Mouse (Mus musculus) forebrain, embryonic 13.5 days (tissue): ENCODE results near the gene Arpc5. TPM values are rescaled to one million over a fixed set of nuclear protein-coding genes. Genes with fewer than 3 reads are reported as not detected.
A peak's percentile ranks its signal among the peaks of the same experiment; 100 is the strongest.

Experiments
- ATAC-seq: fragments of 200-750 bp; cut with Nextera tagmentation; 2 replicates; pipeline ENCODE4 v1.8.0; 2017
- H3K27ac ChIP-seq: fragments of 300-500 bp; sonication (generic); 2 replicates; pipeline ENCODE4 v1.5.1; 2015; ENCODE audit warnings: inconsistent platforms, mild to moderate bottlenecking, moderate library complexity
- H3K27me3 ChIP-seq: fragments of 300-500 bp; sonication (generic); 2 replicates; pipeline ENCODE4 v1.6.1; 2015; ENCODE audit warnings: mild to moderate bottlenecking, inconsistent platforms
- H3K36me3 ChIP-seq: fragments of 300-500 bp; sonication (generic); 2 replicates; pipeline ENCODE4 v1.6.1; 2015; ENCODE audit warnings: mild to moderate bottlenecking, inconsistent platforms; ENCODE audit not compliant: poor library complexity, severe bottlenecking
- H3K4me1 ChIP-seq: fragments of 300-500 bp; sonication (generic); 2 replicates; pipeline ENCODE4 v1.6.1; 2015; ENCODE audit warnings: inconsistent platforms
- H3K4me2 ChIP-seq: fragments of 300-500 bp; sonication (generic); 2 replicates; pipeline ENCODE4 v1.6.1; 2015; ENCODE audit warnings: inconsistent platforms, mild to moderate bottlenecking, moderate library complexity
- H3K4me3 ChIP-seq: fragments of 300-500 bp; sonication (generic); 2 replicates; pipeline ENCODE4 v1.5.1; 2015; ENCODE audit warnings: mild to moderate bottlenecking, inconsistent platforms
- H3K9ac ChIP-seq: fragments of 300-500 bp; sonication (generic); 2 replicates; pipeline ENCODE4 v1.6.1; 2015; ENCODE audit warnings: mild to moderate bottlenecking, inconsistent platforms
- H3K9me3 ChIP-seq: fragments of 300-500 bp; sonication (generic); replicated peaks from 2 replicates; pipeline ENCODE4 v1.6.1; 2016; ENCODE audit warnings: inconsistent platforms
- WGBS: fragments of 180-500 bp; shearing (Covaris S2); methylation state at CpG from one replicate; pipeline ENCODE4 v1.1.7; 2015; 5-methylcytosine and 5-hydroxymethylcytosine counted together
- polyA plus RNA-seq: library from polyadenylated mRNA; unstranded; fragments of >200 nt; fragmentation: Nextera tagmentation; extraction: Ambion mirVana; gene quantifications from 2 replicates; pipeline ENCODE4 v1.2.1, GENCODE M21; 2015

Gene Arpc5
- polyA plus RNA-seq = 299 and 312 TPM in 2 replicates

GRCm38 (mm10) chr1:152766032-152766772 is at the start of gene Arpc5, which contains the start of gene Rgl1:
Gene Arpc5 (plus strand): TSS chr1:152766542.
Gene Rgl1 (minus strand): TSS chr1:152766351.
- Histone ChIP-seq H3K4me2 (peak within 1 kb of the TSS; percentile 80), H3K27ac (peak within 1 kb of the TSS; percentile 79), H3K9me3 (no peaks in the 10 kb centered on the region), H3K36me3 (peaks cover 18% of the 10 kb centered on the region), H3K9ac (peak within 1 kb of the TSS; percentile 95), H3K4me1 (peaks cover 21% of the 10 kb centered on the region), H3K27me3 (no peaks in the 10 kb centered on the region), H3K4me3 (peak within 1 kb of the TSS; percentile 92)
- WGBS = under 1% methylated on average over 69 of the region's 86 CpGs
- peak; percentile 97 for ATAC-seq

DNA sequence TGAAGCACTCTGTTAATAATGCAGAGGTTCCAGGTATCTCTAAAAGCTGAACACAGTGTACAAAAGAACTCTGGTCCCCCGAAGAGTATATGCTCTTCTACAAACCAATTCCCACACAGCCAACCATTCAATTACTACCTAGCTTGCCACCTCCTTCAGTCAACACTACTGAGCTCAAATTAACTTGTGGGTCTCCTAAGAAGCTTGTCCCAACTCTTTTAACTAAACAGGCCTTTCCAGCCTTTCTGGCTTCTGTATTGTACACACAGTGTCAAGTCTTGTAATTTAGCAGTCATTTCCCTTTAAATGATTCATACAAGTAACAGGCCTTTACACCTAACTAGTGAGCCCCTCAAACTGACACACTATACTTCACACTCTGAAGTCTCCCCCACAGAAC is 49.0 kb upstream of the Arpc5 start:
- 91% methylated on average over 1 of the region's 1 CpGs for WGBS
- no peaks in the 10 kb centered on the region for H3K36me3 ChIP-seq

DNA sequence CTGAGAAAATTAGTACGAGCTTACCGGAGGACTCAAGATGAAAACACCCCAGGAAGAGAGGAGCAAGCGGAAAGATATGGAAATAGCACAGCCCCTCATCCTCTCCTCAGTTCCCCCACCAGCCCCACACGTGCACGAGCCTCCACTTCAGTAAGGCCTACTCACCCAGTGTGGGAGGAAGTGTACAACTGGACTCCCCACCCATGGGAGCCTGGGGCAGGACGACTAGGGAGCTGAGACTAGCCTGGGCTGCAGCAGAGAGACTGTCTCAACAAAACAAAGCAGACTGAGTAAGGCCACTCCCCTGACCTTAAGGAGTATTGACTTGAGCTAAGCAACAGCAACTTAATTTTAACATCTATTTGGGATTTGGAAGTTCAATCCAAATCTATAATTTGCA is 48.1 kb upstream of the Arpc5 start:
- H3K4me2 ChIP-seq = no peak overlapping the region
- no peaks in the 10 kb centered on the region for H3K9me3 ChIP-seq
- H3K27me3 ChIP-seq = no peaks in the 10 kb centered on the region
- H3K36me3 ChIP-seq = no peaks in the 10 kb centered on the region
- H3K9ac ChIP-seq = no peak overlapping the region
- peaks cover 11% of the 10 kb centered on the region for H3K4me1 ChIP-seq
- WGBS = 68% methylated on average over 6 of the region's 6 CpGs
- ATAC-seq = no peak
- H3K27ac ChIP-seq = no peak overlapping the region
- H3K4me3 ChIP-seq = no peak overlapping the region

More for the DNA sequence above, 49.0 kb upstream of the Arpc5 start:
- Histone ChIP-seq H3K4me2 (no peak overlapping the region), H3K27ac (no peak overlapping the region), H3K9ac (no peak overlapping the region), H3K4me1 (peaks cover 11% of the 10 kb centered on the region), H3K4me3 (no peak overlapping the region), H3K27me3 (no peaks in the 10 kb centered on the region), H3K9me3 (no peaks in the 10 kb centered on the region)
- no peak for ATAC-seq

DNA sequence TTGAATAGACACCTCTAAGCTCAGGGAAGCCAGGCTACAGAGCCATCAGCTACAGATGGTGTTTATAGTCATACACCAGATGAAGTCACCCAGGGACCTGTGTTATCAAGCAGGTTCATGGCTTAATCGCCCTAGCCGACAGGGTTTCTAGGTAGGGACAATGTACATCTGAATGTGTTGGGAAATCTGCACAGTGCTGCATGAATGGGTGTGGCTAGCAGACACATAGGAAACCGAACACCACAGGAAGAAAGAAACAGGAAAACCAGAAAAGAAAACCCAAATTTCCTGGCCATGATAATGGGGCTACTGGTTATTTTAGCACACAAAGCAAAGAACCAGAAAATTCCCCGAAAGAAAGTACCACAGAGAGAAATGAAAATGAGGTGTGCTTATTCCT is 45.4 kb upstream of the Arpc5 start:
- no peaks in the 10 kb centered on the region for H3K36me3 ChIP-seq
- no peak for ATAC-seq
- H3K27me3 ChIP-seq = no peaks in the 10 kb centered on the region
- 85% methylated on average over 4 of the region's 4 CpGs for WGBS
- no peak overlapping the region for H3K27ac ChIP-seq
- no peaks in the 10 kb centered on the region for H3K4me1 ChIP-seq
- no peak overlapping the region for H3K4me3 ChIP-seq
- H3K4me2 ChIP-seq = no peak overlapping the region
- no peaks in the 10 kb centered on the region for H3K9me3 ChIP-seq
- no peak overlapping the region for H3K9ac ChIP-seq

- Histone ChIP-seq H3K4me3 (no peak overlapping the region), H3K9me3 (no peaks in the 10 kb centered on the region), H3K36me3 (no peaks in the 10 kb centered on the region), H3K27me3 (no peaks in the 10 kb centered on the region), H3K4me1 (no peaks in the 10 kb centered on the region), H3K27ac (no peak overlapping the region), H3K9ac (no peak overlapping the region), H3K4me2 (no peak overlapping the region)
- WGBS = 86% methylated on average over 11 of the region's 11 CpGs
- no peak for ATAC-seq
Observed at GRCm38 (mm10) chr1:152721535-152722198, 44.7 kb upstream of the Arpc5 start.

GRCm38 (mm10) chr1:152724286-152724685 is 42.1 kb upstream of the Arpc5 start:
- Histone ChIP-seq H3K9me3 (no peaks in the 10 kb centered on the region), H3K4me1 (no peaks in the 10 kb centered on the region), H3K36me3 (no peaks in the 10 kb centered on the region), H3K4me2 (no peak overlapping the region), H3K27me3 (no peaks in the 10 kb centered on the region), H3K27ac (no peak overlapping the region), H3K4me3 (no peak overlapping the region), H3K9ac (no peak overlapping the region)
- no peak for ATAC-seq

GRCm38 (mm10) chr1:152726095-152726494 is 40.2 kb upstream of the Arpc5 start:
- no peak for ATAC-seq
- H3K4me3 ChIP-seq = no peak overlapping the region
- no peak overlapping the region for H3K27ac ChIP-seq
- H3K9ac ChIP-seq = no peak overlapping the region
- no peak overlapping the region for H3K4me2 ChIP-seq
- 85% methylated on average over 3 of the region's 3 CpGs for WGBS
- no peaks in the 10 kb centered on the region for H3K27me3 ChIP-seq
- H3K4me1 ChIP-seq = no peaks in the 10 kb centered on the region
- H3K36me3 ChIP-seq = no peaks in the 10 kb centered on the region
- no peaks in the 10 kb centered on the region for H3K9me3 ChIP-seq

GRCm38 (mm10) chr1:152727604-152728236 is 38.6 kb upstream of the Arpc5 start:
- no peaks in the 10 kb centered on the region for H3K36me3 ChIP-seq
- no peak overlapping the region for H3K27ac ChIP-seq
- H3K4me1 ChIP-seq = no peaks in the 10 kb centered on the region
- H3K4me2 ChIP-seq = no peak overlapping the region
- H3K4me3 ChIP-seq = no peak overlapping the region
- no peak for ATAC-seq
- no peak overlapping the region for H3K9ac ChIP-seq
- H3K9me3 ChIP-seq = no peaks in the 10 kb centered on the region
- 75% methylated on average over 4 of the region's 5 CpGs for WGBS
- no peaks in the 10 kb centered on the region for H3K27me3 ChIP-seq

GRCm38 (mm10) chr1:152738793-152739192 is 27.5 kb upstream of the Arpc5 start:
- no peak overlapping the region for H3K4me3 ChIP-seq
- no peaks in the 10 kb centered on the region for H3K9me3 ChIP-seq
- no peak overlapping the region for H3K9ac ChIP-seq
- H3K36me3 ChIP-seq = no peaks in the 10 kb centered on the region
- no peak overlapping the region for H3K4me2 ChIP-seq
- 97% methylated on average over 9 of the region's 9 CpGs for WGBS
- no peaks in the 10 kb centered on the region for H3K4me1 ChIP-seq
- no peaks in the 10 kb centered on the region for H3K27me3 ChIP-seq
- H3K27ac ChIP-seq = no peak overlapping the region
- ATAC-seq = no peak

GRCm38 (mm10) chr1:152739374-152739773 is 27.0 kb upstream of the Arpc5 start:
- H3K27me3 ChIP-seq = no peaks in the 10 kb centered on the region
- 95% methylated on average over 11 of the region's 11 CpGs for WGBS
- no peaks in the 10 kb centered on the region for H3K9me3 ChIP-seq
- no peaks in the 10 kb centered on the region for H3K36me3 ChIP-seq
- no peaks in the 10 kb centered on the region for H3K4me1 ChIP-seq
- no peak overlapping the region for H3K27ac ChIP-seq
- H3K4me2 ChIP-seq = no peak overlapping the region
- H3K4me3 ChIP-seq = no peak overlapping the region
- no peak for ATAC-seq
- no peak overlapping the region for H3K9ac ChIP-seq

- H3K4me1 ChIP-seq = no peaks in the 10 kb centered on the region
- ATAC-seq = no peak
- H3K9ac ChIP-seq = no peak overlapping the region
- H3K4me3 ChIP-seq = no peak overlapping the region
- no peaks in the 10 kb centered on the region for H3K9me3 ChIP-seq
- no peaks in the 10 kb centered on the region for H3K27me3 ChIP-seq
- H3K4me2 ChIP-seq = no peak overlapping the region
- 69% methylated on average over 15 of the region's 15 CpGs for WGBS
- H3K36me3 ChIP-seq = no peaks in the 10 kb centered on the region
- H3K27ac ChIP-seq = no peak overlapping the region
Observed at GRCm38 (mm10) chr1:152743095-152743826, 23.1 kb upstream of the Arpc5 start.

GRCm38 (mm10) chr1:152746426-152746825 is 19.9 kb upstream of the Arpc5 start:
- no peak overlapping the region for H3K4me2 ChIP-seq
- H3K27ac ChIP-seq = no peak overlapping the region
- peaks cover 13% of the 10 kb centered on the region for H3K4me1 ChIP-seq
- no peak overlapping the region for H3K4me3 ChIP-seq
- 4% methylated on average over 5 of the region's 5 CpGs for WGBS
- H3K36me3 ChIP-seq = no peaks in the 10 kb centered on the region
- peak; percentile 61; the same call in 1 of the 2 replicates for ATAC-seq
- no peaks in the 10 kb centered on the region for H3K27me3 ChIP-seq
- no peak overlapping the region for H3K9ac ChIP-seq
- H3K9me3 ChIP-seq = no peaks in the 10 kb centered on the region
